11 mouse cellular contexts compared by ENCODE assay signal in the genomic region with DNA sequence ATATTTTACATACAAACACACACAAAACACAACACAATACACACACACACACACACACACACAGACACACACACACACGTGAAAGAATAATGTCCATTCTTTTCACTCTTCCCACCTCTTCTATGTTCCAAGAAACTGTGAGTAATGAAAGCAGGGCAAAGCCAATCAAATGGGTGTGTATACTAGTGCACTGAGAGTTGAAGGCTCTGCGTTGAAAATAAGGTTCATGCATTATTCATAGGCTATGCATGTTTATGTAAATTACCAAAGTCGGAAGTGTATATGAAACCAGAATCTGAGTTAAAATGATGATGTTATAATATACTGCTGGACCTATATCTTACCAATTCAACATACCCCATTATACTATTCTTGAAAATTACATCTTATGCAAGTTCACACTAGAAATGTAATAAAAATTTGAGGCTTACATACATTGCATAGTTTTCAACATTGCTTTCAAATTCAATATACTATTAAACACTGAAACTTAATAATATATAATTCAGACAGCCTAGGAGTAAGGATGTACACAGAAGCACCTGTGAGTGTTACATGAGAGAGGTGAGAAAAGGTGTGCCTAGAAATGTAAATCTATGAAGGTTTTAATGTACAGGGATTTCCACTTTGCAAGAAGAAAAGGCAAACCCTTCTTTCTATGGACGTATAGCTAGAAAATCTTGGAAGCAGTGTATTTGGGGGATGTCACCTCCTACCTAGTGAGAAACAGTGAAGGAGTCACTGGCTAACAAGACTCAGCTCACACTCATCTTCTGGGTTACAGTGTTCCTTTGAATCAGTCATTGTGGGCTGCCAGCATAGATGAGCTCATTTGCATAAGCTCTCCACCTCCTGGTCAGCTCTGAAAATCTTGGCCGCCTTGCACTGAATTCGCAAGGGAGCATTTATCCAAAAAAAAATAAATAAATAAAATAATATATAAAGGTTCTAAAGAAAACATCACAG.
DNase-seq lines count a peak whose midpoint lies in the region; ATAC-seq and TF ChIP-seq lines count a peak whose summit lies in the region.
"Had no signal": no experiment of that assay in that cellular context is flagged by ENCODE, and none has a peak within 500 bp of the region (broad histone marks: within the 10 kb centered on the region; RNA-seq: fewer than 3 reads in every experiment).

No protein-coding gene starts in this region.

- no peak overlapping the region for H3K9ac ChIP-seq in hindbrain, embryonic 14.5 days
- no peak overlapping the region for H3K9ac ChIP-seq in midbrain, embryonic 14.5 days (replicated peaks; ENCODE audit: low read length)
- H3K9ac ChIP-seq: embryonic facial prominence, embryonic 13.5 days; liver, embryonic 15.5 days had no signal

- no peak overlapping the region for H3K4me3 ChIP-seq in layer of hippocampus, adult 2 months
- no peak overlapping the region for H3K4me3 ChIP-seq in hindbrain, embryonic 14.5 days (replicated peaks; ENCODE audit: low read length)
- no peak overlapping the region for H3K4me3 ChIP-seq in midbrain, embryonic 14.5 days (replicated peaks; ENCODE audit: low read depth, low read length)
- H3K4me3 ChIP-seq: embryonic facial prominence, embryonic 13.5 days; liver, embryonic 15.5 days had no signal

- H3K9me3 ChIP-seq in hindbrain, embryonic 14.5 days (ENCODE audit: control insufficient read depth, low read length): no peaks in the 10 kb centered on the region
- H3K9me3 ChIP-seq in midbrain, embryonic 14.5 days (ENCODE audit: control insufficient read depth, low read length): no peaks in the 10 kb centered on the region
- H3K9me3 ChIP-seq: embryonic facial prominence, embryonic 13.5 days; liver, embryonic 15.5 days had no signal

- peak; percentile 86 for ATAC-seq in hindbrain, embryonic 14.5 days (ENCODE audit: low FRiP score)
- ATAC-seq in midbrain, embryonic 14.5 days (ENCODE audit: low FRiP score, low TSS enrichment): peak; percentile 88
- no peak for ATAC-seq in inflammation-experienced regulatory T-cells, adult 6 months

- peaks cover 10% of the 10 kb centered on the region for H3K4me1 ChIP-seq in hindbrain, embryonic 14.5 days (replicated peaks; ENCODE audit: control insufficient read depth, insufficient read depth, low read length)
- H3K4me1 ChIP-seq in midbrain, embryonic 14.5 days (ENCODE audit: control insufficient read depth, insufficient read depth, low read length): peaks cover 7% of the 10 kb centered on the region
- H3K4me1 ChIP-seq: embryonic facial prominence, embryonic 13.5 days; liver, embryonic 15.5 days had no signal

- TF ChIP-seq CTCF in layer of hippocampus, adult 2 months (conservative IDR thresholded peaks at IDR 0.05): 0 out of 2 replicates have a peak, but pooled peaks have one; percentile 5

- DNase-seq in layer of hippocampus, adult 2 months (ENCODE audit: low spot score in 2 of 2): peak in 1 of 2 experiments; percentile 14
- no peak for DNase-seq in layer of hippocampus, adult 8-10 months (ENCODE audit: low spot score in 2 of 2)
- peak; percentile 57 for DNase-seq in hindbrain, embryonic 14.5 days (ENCODE audit: low spot score)
- DNase-seq in midbrain, embryonic 14.5 days: peak; percentile 76
- DNase-seq in right cerebral cortex, postnatal 36 days (ENCODE audit: low spot score in 2 of 2): peak; percentile 23 to 75
- no peak for DNase-seq in ovary, postnatal 14 days (ENCODE audit: low spot score)
- DNase-seq: spleen, adult 18-20 months; thymus, postnatal 14 days had no signal

- no peaks in the 10 kb centered on the region for H3K36me3 ChIP-seq in hindbrain, embryonic 14.5 days (replicated peaks; ENCODE audit: control insufficient read depth, insufficient read depth)
- H3K36me3 ChIP-seq in midbrain, embryonic 14.5 days (ENCODE audit: control insufficient read depth, insufficient read depth, low read length): no peaks in the 10 kb centered on the region
- H3K36me3 ChIP-seq: embryonic facial prominence, embryonic 13.5 days; liver, embryonic 15.5 days had no signal

- peak overlapping the region; percentile 10; the same call in 1 of the 2 replicates for H3K4me2 ChIP-seq in hindbrain, embryonic 14.5 days (replicated peaks)
- peak overlapping the region; percentile 23; the same call in 1 of the 2 replicates for H3K4me2 ChIP-seq in midbrain, embryonic 14.5 days (ENCODE audit: low read length)
- H3K4me2 ChIP-seq: embryonic facial prominence, embryonic 13.5 days; liver, embryonic 15.5 days had no signal

- WGBS in hindbrain, embryonic 14.5 days: 20% methylated on average over 6 of the region's 6 CpGs
- WGBS in midbrain, embryonic 14.5 days: 10% methylated on average over 6 of the region's 6 CpGs

- H3K27me3 ChIP-seq in hindbrain, embryonic 14.5 days (ENCODE audit: control insufficient read depth, insufficient read depth, low read length): no peaks in the 10 kb centered on the region
- H3K27me3 ChIP-seq in midbrain, embryonic 14.5 days (ENCODE audit: control insufficient read depth, insufficient read depth, low read length): no peaks in the 10 kb centered on the region
- H3K27me3 ChIP-seq: embryonic facial prominence, embryonic 13.5 days; liver, embryonic 15.5 days had no signal

- H3K27ac ChIP-seq in layer of hippocampus, adult 2 months: peak overlapping the region; percentile 24; the same call in 1 of the 2 replicates
- H3K27ac ChIP-seq in hindbrain, embryonic 14.5 days: peak overlapping the region; percentile 89
- peak overlapping the region; percentile 73 for H3K27ac ChIP-seq in midbrain, embryonic 14.5 days (replicated peaks; ENCODE audit: low read depth, low read length)
- H3K27ac ChIP-seq: embryonic facial prominence, embryonic 13.5 days; liver, embryonic 15.5 days had no signal

Comparison
In these comparisons a context has a peak if more than half of its experiments do, and no peak if none do; other contexts are left out.
1. DNase-seq: peak in hindbrain, embryonic 14.5 days (single experiment), midbrain, embryonic 14.5 days (single experiment) and right cerebral cortex, postnatal 36 days (2 of 2); none in layer of hippocampus, adult 8-10 months (0 of 2) and ovary, postnatal 14 days (single experiment).
2. H3K27ac ChIP-seq: peak in every context shown above with its lines; median percentile 89 in hindbrain, embryonic 14.5 days; 73 in midbrain, embryonic 14.5 days; 24 in layer of hippocampus, adult 2 months.